Mouse (Mus musculus): ENCODE results near the gene Suclg2. TPM values are rescaled to one million over a fixed set of nuclear protein-coding genes. Genes with fewer than 3 reads are reported as not detected.

Gene Suclg2
- polyA plus RNA-seq, 1 experiment from 2014 or later = 92.2 TPM

DNA sequence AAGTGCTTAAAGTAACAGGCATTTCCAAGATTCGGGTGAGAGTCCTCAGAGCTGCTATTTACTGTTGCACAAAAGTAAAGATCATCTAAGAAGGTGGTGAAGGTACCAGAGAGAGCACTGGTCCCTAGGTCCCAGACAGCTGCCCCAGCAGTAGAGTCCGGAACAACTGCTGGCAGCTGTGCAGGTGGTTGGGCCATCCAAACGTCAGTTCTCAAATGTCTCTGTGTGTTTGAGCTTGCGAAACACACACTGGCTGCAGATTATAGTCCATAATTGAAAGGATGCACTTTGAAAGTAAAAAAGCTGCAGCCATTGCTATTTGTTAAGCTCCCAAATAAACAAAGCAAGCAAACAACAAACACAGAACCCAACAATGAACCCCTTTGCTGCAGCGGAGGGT lies 217.8 kb downstream of the Suclg2 start:
- H3K4me2 ChIP-seq = no peak overlapping the region
- H3K4me1 ChIP-seq = no peaks in the 10 kb centered on the region
- no peak overlapping the region for H3K9ac ChIP-seq
- no peaks in the 10 kb centered on the region for H3K27me3 ChIP-seq (replicated peaks)
- H3K27ac ChIP-seq (replicated peaks) = no peak overlapping the region
- WGBS = 74% methylated on average over 5 of the region's 5 CpGs
- H3K9me3 ChIP-seq = no peaks in the 10 kb centered on the region
- H3K36me3 ChIP-seq = no peaks in the 10 kb centered on the region
- H3K4me3 ChIP-seq = no peak overlapping the region
- ATAC-seq (ENCODE audit: extremely low read depth, insufficient number of reproducible peaks, low FRiP score, low TSS enrichment) = no peak

DNA sequence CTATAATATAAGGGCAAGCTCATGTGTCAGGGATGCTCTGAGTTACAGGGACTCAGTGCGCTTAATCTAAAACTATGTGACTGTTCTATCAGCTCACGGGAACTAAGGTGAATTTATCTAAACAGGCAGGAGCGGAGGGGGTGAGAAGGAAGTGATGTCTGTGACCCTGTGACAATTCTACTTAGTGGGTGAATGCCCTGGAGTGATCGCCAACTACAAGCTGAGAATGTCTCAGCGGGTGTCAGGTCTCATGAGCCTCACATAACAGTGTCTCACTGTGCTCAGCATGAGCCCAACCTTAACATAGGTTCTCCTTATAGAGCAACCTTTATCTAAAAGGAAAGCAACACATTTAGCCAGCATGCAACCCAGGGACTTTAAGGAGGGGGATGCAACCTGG lies 219.0 kb downstream of the Suclg2 start:
- Histone ChIP-seq H3K4me1 (no peaks in the 10 kb centered on the region), H3K27ac (replicated peaks) (no peak overlapping the region), H3K9ac (no peak overlapping the region), H3K4me3 (no peak overlapping the region), H3K9me3 (no peaks in the 10 kb centered on the region), H3K27me3 (replicated peaks) (no peaks in the 10 kb centered on the region), H3K4me2 (no peak overlapping the region), H3K36me3 (no peaks in the 10 kb centered on the region)
- 65% methylated on average over 5 of the region's 5 CpGs for WGBS
- ATAC-seq (ENCODE audit: extremely low read depth, insufficient number of reproducible peaks, low FRiP score, low TSS enrichment) = no peak

DNA sequence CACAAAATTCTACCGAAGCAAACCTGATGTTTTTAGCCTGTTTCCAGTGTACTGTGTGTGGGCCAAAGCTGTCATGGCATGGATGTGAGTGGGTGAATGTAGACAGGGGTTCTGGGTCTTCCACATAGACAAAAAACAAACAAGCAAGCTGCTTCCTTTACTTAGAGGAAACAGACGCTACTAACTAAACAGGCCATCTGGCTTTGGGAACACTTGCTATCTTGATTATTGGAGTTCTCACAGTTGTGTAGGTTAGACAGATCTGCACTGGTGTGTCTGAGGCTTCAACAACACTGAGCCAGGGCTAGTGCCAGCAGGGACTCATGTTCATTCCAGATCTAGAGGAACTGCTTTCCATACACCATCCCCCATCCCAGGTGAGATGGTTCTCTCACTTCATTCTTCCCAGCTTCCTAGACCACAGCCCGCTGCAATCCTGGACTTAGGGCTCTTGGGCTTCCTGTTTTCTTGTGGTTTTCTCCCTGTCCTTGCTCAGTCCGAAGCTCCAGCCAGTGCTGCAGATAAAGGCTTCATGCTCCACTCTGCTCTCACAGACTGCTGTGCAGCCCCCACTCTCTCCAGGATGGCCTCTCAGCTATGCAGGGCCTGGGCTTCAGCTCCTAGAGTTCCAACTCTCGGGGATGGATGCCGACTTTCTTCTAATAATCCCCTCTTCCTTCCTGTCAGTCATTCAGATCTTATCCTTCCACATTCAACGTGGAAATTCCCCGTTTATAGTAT lies 226.2 kb downstream of the Suclg2 start:
- H3K36me3 ChIP-seq = no peaks in the 10 kb centered on the region
- no peaks in the 10 kb centered on the region for H3K27me3 ChIP-seq (replicated peaks)
- no peak overlapping the region for H3K4me3 ChIP-seq
- 30% methylated on average over 8 of the region's 8 CpGs for WGBS
- no peak overlapping the region for H3K9ac ChIP-seq
- ATAC-seq (ENCODE audit: extremely low read depth, insufficient number of reproducible peaks, low FRiP score, low TSS enrichment) = no peak
- H3K4me1 ChIP-seq = peaks cover 10% of the 10 kb centered on the region
- H3K4me2 ChIP-seq = no peak overlapping the region
- no peaks in the 10 kb centered on the region for H3K9me3 ChIP-seq
- no peak overlapping the region for H3K27ac ChIP-seq (replicated peaks)

DNA sequence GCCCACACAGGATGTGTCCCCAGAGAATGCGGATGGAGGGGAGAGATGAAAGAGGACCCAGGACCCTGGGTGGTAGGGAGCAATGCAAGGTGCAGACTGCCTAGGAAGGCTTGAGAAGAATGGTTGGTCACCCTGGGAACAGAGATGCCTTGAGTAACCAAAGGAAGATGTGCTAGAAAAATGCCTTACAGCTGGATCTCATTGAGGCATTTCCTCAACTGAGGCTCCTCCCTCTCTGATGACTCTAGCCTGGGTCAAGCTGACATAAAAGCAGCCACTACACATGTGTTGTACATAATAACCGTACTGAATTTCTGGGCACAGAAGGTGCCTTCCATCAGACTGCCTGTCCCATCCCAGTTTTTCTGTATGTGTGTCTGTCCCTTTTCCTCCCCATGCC lies 227.6 kb downstream of the Suclg2 start:
- H3K9ac ChIP-seq = no peak overlapping the region
- no peaks in the 10 kb centered on the region for H3K36me3 ChIP-seq
- ATAC-seq (ENCODE audit: extremely low read depth, insufficient number of reproducible peaks, low FRiP score, low TSS enrichment) = no peak
- no peak overlapping the region for H3K4me2 ChIP-seq
- no peak overlapping the region for H3K4me3 ChIP-seq
- H3K9me3 ChIP-seq = no peaks in the 10 kb centered on the region
- WGBS = 84% methylated on average over 2 of the region's 2 CpGs
- no peaks in the 10 kb centered on the region for H3K27me3 ChIP-seq (replicated peaks)
- peaks cover 10% of the 10 kb centered on the region for H3K4me1 ChIP-seq
- no peak overlapping the region for H3K27ac ChIP-seq (replicated peaks)

DNA sequence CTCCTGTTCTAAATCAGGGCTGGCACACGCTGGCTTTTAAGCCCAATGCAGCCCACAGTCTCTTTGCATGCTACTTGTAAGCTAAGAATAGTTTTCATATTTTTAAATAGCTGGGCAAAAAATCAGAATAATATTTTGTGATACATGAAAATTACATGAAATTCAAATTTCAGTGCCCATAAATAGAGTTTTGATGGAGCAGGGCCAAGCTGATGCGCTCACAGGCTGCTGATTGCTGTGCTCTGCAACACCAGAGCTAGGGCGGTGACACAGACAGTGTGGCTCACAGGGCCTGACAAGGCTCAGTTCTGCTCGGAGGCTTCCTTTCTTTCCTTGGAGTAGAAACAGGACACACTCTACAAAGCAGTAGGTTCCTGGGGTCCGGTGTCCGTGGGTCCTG lies 232.8 kb downstream of the Suclg2 start:
- Histone ChIP-seq H3K9ac (no peak overlapping the region), H3K27ac (replicated peaks) (no peak overlapping the region), H3K9me3 (no peaks in the 10 kb centered on the region), H3K4me2 (no peak overlapping the region), H3K36me3 (peaks cover 3% of the 10 kb centered on the region; the same call in 1 of the 2 replicates), H3K4me3 (no peak overlapping the region), H3K27me3 (replicated peaks) (no peaks in the 10 kb centered on the region), H3K4me1 (no peaks in the 10 kb centered on the region)
- ATAC-seq (ENCODE audit: extremely low read depth, insufficient number of reproducible peaks, low FRiP score, low TSS enrichment) = no peak
- 78% methylated on average over 6 of the region's 6 CpGs for WGBS

DNA sequence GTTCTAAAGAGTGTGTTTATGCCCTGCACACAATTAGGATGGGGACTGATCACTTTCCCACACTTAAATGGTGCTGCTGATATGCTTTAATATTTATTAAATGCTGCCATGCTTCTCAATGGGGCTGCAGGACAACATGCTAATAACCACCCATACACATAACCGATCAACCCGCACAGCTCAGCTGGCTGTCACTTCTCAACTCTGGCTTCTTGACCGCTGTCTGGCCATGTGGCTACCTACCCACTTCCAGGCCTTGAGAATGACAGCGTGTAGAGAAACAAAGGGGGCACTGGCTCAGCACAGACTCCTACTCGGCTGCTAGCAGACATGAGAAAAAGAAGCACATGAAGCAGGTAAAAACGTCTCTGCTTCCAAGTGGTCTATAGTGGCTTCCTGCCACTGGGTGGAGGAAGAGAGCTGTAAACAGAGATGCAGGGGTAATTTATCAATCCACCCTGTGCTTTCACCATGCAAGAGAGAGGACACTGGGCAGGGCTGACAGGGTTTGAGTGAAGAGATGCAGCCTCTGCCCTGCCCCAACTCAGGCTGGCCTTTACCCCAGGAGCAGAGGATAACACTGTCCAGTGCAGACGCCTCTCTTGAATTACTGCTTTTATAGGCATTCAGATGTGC lies 234.3 kb downstream of the Suclg2 start:
- Histone ChIP-seq H3K27me3 (replicated peaks) (no peaks in the 10 kb centered on the region), H3K27ac (replicated peaks) (no peak overlapping the region), H3K9me3 (0 out of 2 replicates have a peak, but pooled peaks cover 3% of the 10 kb centered on the region), H3K4me2 (no peak overlapping the region), H3K4me1 (no peaks in the 10 kb centered on the region), H3K36me3 (peaks cover 10% of the 10 kb centered on the region), H3K9ac (no peak overlapping the region), H3K4me3 (no peak overlapping the region)
- WGBS = 58% methylated on average over 7 of the region's 7 CpGs
- 0 out of 2 replicates have a peak, but pooled peaks have one; percentile 39 for ATAC-seq (ENCODE audit: extremely low read depth, insufficient number of reproducible peaks, low FRiP score, low TSS enrichment)

DNA sequence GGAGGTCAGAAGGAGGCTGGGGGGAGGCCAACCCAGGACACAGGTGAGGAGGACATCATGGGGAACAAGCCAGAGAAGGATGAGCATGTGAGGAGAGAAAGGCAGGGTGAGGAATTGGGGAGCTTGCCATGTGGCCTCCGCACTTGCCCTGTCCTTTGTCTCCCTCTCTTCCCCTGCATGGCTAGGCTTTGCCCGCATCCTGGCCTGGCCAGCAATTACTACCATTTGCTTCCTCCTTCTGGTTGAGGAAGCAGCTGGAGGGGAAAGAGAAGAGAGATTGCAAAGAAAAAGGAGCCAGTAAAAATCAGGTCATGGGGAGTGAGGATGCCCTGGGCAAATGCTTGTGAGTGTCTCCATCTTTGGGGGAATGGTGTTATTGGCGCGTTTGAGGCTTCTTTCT lies 234.9 kb downstream of the Suclg2 start:
- Histone ChIP-seq H3K4me2 (no peak overlapping the region), H3K4me1 (no peaks in the 10 kb centered on the region), H3K4me3 (no peak overlapping the region), H3K36me3 (peaks cover 10% of the 10 kb centered on the region), H3K27ac (replicated peaks) (no peak overlapping the region), H3K9ac (no peak overlapping the region), H3K9me3 (0 out of 2 replicates have a peak, but pooled peaks cover 3% of the 10 kb centered on the region), H3K27me3 (replicated peaks) (no peaks in the 10 kb centered on the region)
- WGBS = 93% methylated on average over 3 of the region's 4 CpGs
- ATAC-seq (ENCODE audit: extremely low read depth, insufficient number of reproducible peaks, low FRiP score, low TSS enrichment) = no peak

DNA sequence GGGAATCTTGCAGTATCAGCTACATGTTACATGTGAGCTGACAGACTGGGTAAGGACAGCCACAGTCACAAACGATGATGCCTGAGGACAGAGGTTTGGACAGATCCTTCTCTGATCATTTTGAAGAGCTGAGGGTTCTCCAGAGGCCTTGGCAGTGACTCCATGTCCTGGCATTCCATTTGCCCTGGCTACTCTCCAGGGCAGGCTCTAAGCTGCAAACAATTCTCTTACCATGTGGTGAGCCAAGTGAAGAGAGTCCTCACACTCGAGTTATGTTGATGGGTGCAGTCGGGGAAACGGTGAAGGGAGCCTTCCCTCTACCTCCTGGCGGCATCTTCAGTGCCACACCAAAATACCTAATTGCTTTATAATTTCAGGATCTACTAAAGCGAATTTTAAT lies 235.5 kb downstream of the Suclg2 start:
- Histone ChIP-seq H3K9ac (no peak overlapping the region), H3K9me3 (0 out of 2 replicates have a peak, but pooled peaks cover 3% of the 10 kb centered on the region), H3K27ac (replicated peaks) (no peak overlapping the region), H3K36me3 (peaks cover 10% of the 10 kb centered on the region), H3K4me2 (no peak overlapping the region), H3K27me3 (replicated peaks) (no peaks in the 10 kb centered on the region), H3K4me3 (no peak overlapping the region), H3K4me1 (no peaks in the 10 kb centered on the region)
- ATAC-seq (ENCODE audit: extremely low read depth, insufficient number of reproducible peaks, low FRiP score, low TSS enrichment) = no peak
- 78% methylated on average over 6 of the region's 6 CpGs for WGBS

DNA sequence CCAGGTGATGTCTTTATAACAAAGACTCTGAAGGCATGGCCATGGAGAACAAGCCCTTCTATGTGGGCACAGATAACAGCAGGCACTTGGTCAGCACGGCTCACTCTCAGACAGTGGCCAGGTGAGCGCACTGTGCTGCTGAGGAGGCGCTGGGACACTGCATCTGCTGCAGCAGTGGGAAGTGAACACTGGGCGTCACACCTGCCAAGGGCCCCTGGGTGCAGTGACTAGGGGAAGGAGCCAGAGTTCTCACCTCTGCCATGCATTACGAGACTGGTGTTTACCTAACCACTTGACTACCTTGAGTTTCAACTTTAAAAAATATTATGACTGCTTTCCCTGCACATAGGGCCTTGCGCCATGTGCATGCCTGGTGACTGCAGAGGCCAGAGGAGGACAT lies 238.8 kb downstream of the Suclg2 start:
- Histone ChIP-seq H3K9me3 (0 out of 2 replicates have a peak, but pooled peaks cover 3% of the 10 kb centered on the region), H3K4me3 (no peak overlapping the region), H3K4me2 (no peak overlapping the region), H3K27me3 (replicated peaks) (no peaks in the 10 kb centered on the region), H3K36me3 (peaks cover 16% of the 10 kb centered on the region), H3K9ac (no peak overlapping the region), H3K4me1 (no peaks in the 10 kb centered on the region), H3K27ac (replicated peaks) (no peak overlapping the region)
- 93% methylated on average over 6 of the region's 6 CpGs for WGBS
- no peak for ATAC-seq (ENCODE audit: extremely low read depth, insufficient number of reproducible peaks, low FRiP score, low TSS enrichment)

DNA sequence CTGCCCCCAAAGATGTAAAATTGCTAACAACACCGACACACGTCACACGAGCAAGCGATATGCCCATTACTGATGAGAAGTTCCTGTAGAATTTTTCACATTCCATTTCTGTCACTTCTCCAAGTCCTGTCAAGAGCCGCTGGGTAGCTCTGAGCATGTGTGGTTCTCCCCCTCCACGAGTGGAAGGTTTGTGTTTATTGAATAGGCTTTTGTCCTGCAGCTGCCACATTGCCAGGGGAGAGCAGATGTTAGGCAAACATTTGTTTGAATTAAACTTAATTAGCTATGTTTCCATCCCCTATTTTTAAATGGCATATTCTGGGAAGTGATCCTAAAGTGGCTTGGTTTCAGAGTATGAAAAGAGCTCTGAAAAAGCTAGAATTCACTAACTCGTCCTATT lies 249.1 kb downstream of the Suclg2 start:
- Histone ChIP-seq H3K4me2 (no peak overlapping the region), H3K4me3 (no peak overlapping the region), H3K9ac (no peak overlapping the region), H3K27me3 (replicated peaks) (no peaks in the 10 kb centered on the region), H3K4me1 (0 out of 2 replicates have a peak, but pooled peaks cover 7% of the 10 kb centered on the region), H3K27ac (replicated peaks) (no peak overlapping the region), H3K9me3 (no peaks in the 10 kb centered on the region), H3K36me3 (peaks cover 5% of the 10 kb centered on the region)
- no peak for ATAC-seq (ENCODE audit: extremely low read depth, insufficient number of reproducible peaks, low FRiP score, low TSS enrichment)
- WGBS = 37% methylated on average over 7 of the region's 7 CpGs

DNA sequence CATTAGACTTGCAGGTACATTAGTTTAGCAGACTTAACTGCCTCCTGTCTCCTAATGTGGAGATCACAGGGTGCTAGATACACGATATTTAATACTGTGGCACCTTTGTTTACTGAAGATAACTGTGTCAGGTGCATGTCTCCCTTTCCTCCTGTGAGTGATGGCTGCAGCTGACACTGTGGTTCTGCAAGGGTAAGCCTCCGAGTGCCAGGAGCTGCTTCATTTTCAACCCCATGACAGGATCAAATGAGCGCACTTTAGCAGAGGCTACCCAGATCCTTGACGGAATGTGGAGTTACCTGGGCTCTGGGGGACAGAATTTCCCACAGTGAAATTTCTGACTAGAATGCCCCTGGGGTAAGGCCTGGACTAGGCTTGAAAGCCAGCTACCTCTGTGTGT lies 253.3 kb downstream of the Suclg2 start:
- 68% methylated on average over 4 of the region's 4 CpGs for WGBS
- no peaks in the 10 kb centered on the region for H3K27me3 ChIP-seq (replicated peaks)
- H3K9ac ChIP-seq = no peak overlapping the region
- no peaks in the 10 kb centered on the region for H3K36me3 ChIP-seq
- H3K4me3 ChIP-seq = no peak overlapping the region
- no peak for ATAC-seq (ENCODE audit: extremely low read depth, insufficient number of reproducible peaks, low FRiP score, low TSS enrichment)
- no peaks in the 10 kb centered on the region for H3K9me3 ChIP-seq
- no peak overlapping the region for H3K4me2 ChIP-seq
- 0 out of 2 replicates have a peak, but pooled peaks cover 7% of the 10 kb centered on the region for H3K4me1 ChIP-seq
- no peak overlapping the region for H3K27ac ChIP-seq (replicated peaks)

DNA sequence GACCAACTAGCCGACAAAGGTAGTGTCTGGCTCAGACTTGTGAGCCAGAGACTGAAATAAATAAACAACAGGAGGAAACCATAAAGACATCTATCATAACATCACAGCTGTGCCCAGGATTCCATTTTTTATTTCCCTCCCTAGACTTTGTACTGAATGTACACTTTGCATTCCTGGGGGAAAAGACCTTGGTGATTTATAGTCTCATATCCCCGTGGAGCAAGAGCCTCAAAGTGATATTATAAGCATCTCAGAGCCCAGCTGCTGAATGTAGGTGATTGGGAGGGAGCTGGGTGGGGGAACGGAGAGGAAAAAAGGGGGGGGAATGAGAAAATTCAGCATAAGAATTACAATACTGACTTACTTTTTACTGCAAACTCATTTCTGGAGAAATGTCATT lies 259.2 kb downstream of the Suclg2 start:
- Histone ChIP-seq H3K9me3 (no peaks in the 10 kb centered on the region), H3K27ac (replicated peaks) (no peak overlapping the region), H3K36me3 (no peaks in the 10 kb centered on the region), H3K9ac (no peak overlapping the region), H3K4me2 (no peak overlapping the region), H3K4me1 (no peaks in the 10 kb centered on the region), H3K4me3 (no peak overlapping the region), H3K27me3 (replicated peaks) (no peaks in the 10 kb centered on the region)
- ATAC-seq (ENCODE audit: extremely low read depth, insufficient number of reproducible peaks, low FRiP score, low TSS enrichment) = no peak
- WGBS = 69% methylated on average over 3 of the region's 3 CpGs
